Mouse (Mus musculus) macrophage (primary cell): ENCODE measurements at regions not wholly inside any gene's neighbourhood (a gene's known extent, or its start where the extent isn't known, plus 50 kb on each side); places are given as distances from the start of the nearest gene placed in this dataset.
"Not testable (repeated sequence)": the region's sequence is repeated elsewhere in the genome, so short reads cannot be mapped to it uniquely, and the experiment has no call there.

Experiments used
- H3K27ac ChIP-seq: fragments of 350-480 bp; formaldehyde crosslinking; 2 replicates; pipeline ENCODE4 v1.9.0; 2021
- H3K36me3 ChIP-seq: fragments of 350-480 bp; formaldehyde crosslinking; 2 replicates; pipeline ENCODE4 v1.9.0; 2021; ENCODE audit errors: inconsistent target
- H3K4me3 ChIP-seq: fragments of 350-480 bp; formaldehyde crosslinking; 2 replicates; pipeline ENCODE4 v1.9.0; 2021; ENCODE audit errors: inconsistent target
- H3K79me2 ChIP-seq: fragments of 350-480 bp; formaldehyde crosslinking; 2 replicates; pipeline ENCODE4 v1.9.0; 2021; ENCODE audit errors: inconsistent target
- WGBS: methylation state at CpG from one replicate; pipeline ENCODE4 v1.1.7; 2026; ENCODE audit warnings: inconsistent platforms; ENCODE audit not compliant: missing documents; 5-methylcytosine and 5-hydroxymethylcytosine counted together

DNA sequence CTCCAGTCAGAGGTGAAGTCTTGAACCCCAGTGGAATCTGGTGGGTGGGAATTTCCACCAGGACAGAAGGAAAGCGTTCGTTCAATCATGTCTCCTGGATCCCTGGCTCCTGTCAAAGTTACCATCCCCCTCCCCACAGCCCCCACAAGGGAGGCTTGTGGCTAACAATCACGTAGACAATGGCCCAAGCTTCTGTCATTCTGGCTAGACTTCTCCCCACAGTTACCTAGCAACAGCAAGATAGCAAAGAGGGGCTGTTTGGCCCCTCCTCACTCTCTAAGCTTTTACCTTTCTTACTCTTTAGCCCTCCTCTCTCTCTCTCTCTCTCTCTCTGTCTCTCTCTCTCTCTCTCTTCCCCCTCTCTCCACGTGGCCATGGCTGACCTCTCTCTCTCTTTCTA is 178.4 kb upstream of the Serp2 start:
- Histone ChIP-seq H3K4me3 (no peak overlapping the region), H3K79me2 (no peaks in the 10 kb centered on the region), H3K36me3 (no peaks in the 10 kb centered on the region), H3K27ac (no peak overlapping the region)
- 89% methylated on average over 3 of the region's 4 CpGs for WGBS

DNA sequence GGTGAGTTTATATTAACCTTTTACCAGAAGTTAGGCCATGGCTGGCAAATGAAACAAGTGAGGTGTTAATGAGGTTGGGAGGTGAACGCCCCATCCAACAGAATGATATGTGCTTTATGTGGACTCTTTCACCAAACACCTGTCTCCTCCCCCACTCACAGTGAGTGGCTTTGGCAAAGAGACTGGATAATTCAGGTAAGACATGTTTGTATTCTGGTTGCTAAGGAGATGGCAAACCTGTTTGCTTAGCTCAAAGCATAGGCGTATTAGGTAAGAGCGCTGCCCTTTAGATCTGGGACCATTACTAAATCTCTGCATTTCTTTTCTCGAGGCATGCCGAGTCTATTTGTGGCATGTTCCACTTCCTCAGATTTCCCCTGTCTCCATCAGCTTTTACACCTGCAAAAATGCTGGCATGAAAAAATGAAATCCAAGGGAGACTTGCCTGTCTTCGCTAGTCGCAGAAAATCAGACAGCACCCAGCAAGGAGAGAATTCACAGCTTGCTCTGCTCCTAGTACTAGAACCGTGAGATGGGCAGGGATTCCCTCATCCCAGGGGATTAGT is 176.7 kb upstream of the Serp2 start:
- Histone ChIP-seq H3K36me3 (no peaks in the 10 kb centered on the region), H3K27ac (no peak overlapping the region), H3K79me2 (no peaks in the 10 kb centered on the region), H3K4me3 (no peak overlapping the region)
- 85% methylated on average over 8 of the region's 8 CpGs for WGBS

DNA sequence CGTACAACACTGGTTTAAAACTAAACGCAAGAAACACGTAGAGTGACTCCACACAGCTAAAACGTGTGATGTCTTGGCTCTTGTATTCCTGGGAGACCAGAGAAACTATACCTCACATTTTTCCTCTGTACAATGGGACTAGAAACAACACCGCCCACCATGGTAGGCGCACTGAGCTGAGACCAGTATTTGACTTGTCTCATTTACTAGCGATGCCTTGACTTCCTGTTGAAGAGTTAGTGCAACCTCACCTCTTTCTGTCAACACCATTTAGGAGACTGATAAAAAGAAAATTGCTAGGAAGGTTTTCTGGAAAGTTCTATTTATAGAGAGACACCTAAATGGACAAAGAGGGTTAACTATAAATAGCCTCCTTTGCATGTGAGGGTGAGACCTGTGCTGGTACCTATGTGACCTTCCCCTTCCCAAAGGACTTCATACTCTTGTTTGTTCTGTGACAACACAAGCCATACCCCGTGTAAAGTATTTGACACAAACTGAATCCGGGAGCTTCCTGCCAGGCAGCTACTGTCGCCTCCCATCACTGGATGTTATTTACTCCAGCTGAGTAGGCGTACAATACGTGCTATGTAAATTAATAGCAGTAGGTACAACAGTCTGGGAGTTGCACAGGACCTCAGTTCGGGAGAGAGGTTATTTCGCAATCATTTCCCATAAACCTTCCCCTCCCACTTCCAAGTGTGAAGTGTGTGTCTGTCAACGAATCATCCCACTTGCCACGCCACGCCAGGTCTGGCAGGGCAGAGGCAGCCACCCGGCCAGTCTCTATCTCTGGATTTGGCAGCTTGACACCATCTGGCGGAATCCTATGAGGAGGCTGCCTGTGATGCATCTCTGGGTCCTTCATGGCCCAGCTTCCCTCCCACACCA is 174.7 kb upstream of the Serp2 start:
- H3K79me2 ChIP-seq = no peaks in the 10 kb centered on the region
- H3K4me3 ChIP-seq = no peak overlapping the region
- H3K36me3 ChIP-seq = no peaks in the 10 kb centered on the region
- 76% methylated on average over 19 of the region's 19 CpGs for WGBS
- no peak overlapping the region for H3K27ac ChIP-seq

DNA sequence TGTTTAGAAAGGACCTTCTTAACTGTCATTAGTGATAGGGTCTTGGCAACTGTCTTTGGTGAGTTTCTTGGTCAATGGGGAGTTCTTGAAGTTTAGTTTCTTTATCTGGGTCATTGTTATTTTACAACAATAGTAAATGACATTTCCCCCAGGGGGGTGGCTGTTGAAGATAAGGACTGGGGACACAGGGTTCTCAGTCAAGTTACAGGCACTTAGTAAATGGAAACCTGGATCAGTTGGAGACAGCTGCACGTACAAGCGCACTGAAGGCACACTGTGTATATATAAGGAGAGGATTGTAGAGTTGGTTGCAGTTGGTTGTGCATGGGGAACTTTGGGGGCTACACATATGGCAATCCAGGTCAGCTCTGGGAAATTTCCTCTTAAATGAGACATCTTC is 169.2 kb upstream of the Serp2 start:
- no peak overlapping the region for H3K4me3 ChIP-seq
- WGBS = 100% methylated on average over 2 of the region's 2 CpGs
- no peaks in the 10 kb centered on the region for H3K36me3 ChIP-seq
- H3K79me2 ChIP-seq = no peaks in the 10 kb centered on the region
- no peak overlapping the region for H3K27ac ChIP-seq

DNA sequence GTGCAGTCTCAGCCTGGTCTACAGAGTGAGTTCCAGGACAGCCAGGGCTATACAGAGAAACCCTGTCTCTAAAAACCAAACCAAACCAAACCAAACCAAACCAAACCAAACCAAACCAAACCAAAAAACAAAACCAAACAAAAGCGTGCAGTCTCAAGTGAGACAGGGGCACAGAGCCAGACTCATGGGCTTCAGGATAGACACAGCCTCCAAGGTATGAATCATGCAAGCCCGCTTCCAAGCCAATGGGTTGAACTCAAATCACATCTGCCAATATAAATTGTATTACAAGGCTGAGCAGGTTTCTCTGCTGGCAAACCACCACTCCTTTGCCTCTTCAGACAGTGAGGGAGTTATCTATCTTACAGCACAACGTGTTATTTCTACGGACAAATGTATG is 168.5 kb upstream of the Serp2 start:
- not testable (repeated sequence) for H3K27ac ChIP-seq, H3K36me3 ChIP-seq, H3K79me2 ChIP-seq, H3K4me3 ChIP-seq
- WGBS = 100% methylated on average over 4 of the region's 4 CpGs

DNA sequence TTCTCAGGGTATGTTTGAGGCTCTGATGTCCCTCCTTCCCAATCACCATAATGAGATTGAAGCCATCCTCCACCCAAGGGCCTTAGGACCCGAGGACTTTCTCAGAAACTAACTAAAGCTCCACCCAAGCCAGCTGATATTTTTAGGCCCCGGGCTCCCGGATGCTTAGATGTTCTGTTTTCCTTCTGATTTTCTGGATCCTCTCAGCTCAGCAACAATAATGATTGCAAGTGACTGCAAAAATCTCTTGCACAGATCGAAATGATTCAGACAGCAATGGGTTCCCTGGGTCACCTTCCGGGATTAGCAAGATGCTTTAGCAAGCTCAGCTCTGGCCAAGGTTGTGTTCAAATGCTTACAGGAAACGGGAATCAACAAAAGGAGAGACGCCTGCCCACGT is 168.1 kb upstream of the Serp2 start:
- no peak overlapping the region for H3K27ac ChIP-seq
- no peaks in the 10 kb centered on the region for H3K36me3 ChIP-seq
- H3K79me2 ChIP-seq = no peaks in the 10 kb centered on the region
- 90% methylated on average over 8 of the region's 8 CpGs for WGBS
- H3K4me3 ChIP-seq = no peak overlapping the region

DNA sequence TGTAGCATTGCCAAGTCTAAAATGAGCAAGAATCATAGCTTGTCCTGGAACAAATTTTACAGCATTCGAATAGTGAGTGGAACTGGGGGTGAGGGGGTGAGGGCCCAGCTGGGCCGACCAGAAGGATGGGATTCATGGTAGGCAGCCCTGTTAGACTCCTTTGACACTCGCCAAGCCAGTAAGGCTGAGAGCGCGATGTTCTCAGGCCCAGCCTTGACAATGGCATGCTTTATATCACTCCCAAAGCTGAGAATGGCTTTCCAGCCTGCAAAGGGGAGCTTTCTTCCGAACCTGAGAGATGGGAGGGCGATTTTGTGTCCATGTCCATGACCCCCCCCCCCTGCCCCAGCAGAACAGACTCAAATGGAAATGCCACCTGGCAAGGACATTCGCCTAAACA is 167.7 kb upstream of the Serp2 start:
- no peaks in the 10 kb centered on the region for H3K36me3 ChIP-seq
- H3K27ac ChIP-seq = no peak overlapping the region
- H3K79me2 ChIP-seq = no peaks in the 10 kb centered on the region
- H3K4me3 ChIP-seq = no peak overlapping the region
- 97% methylated on average over 8 of the region's 8 CpGs for WGBS

DNA sequence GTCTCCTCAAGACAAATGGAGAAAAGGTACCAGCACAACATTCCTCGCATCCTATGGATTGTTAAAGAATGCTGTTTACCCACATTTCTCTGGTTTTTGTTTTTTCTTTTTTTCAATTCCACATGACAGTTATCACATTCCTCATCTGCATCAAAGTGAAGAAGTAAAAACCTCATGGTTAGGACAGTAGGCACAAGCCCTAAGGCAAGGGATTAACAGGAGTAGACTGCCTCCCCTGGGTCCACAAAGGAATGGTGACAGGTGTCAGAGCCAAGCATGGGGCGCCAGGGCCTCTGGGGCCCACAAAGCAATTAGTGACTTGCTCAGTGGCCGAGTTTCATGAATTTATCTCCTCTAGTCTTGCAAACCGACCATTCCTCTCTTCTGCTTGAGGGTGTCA is 166.9 kb upstream of the Serp2 start:
- H3K27ac ChIP-seq = no peak overlapping the region
- 96% methylated on average over 4 of the region's 4 CpGs for WGBS

DNA sequence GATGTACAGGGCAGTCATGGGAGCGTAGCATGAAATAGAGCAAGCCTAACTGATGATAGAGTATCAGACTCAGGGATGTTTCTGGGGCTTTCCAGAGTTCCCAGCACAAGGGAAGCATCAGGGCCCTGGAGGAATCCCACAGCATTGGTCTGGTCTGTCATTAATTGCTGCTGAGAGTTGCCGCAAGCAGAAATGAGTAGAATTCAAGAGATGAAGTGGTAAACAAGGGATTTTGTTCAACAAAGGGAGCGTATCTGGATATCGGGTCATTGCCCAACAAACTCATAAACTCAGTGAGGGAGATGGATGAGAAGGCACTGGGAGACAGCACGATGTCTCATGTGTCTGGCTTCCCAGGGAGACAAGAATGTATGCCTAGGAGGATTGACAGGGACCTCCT is 165.6 kb upstream of the Serp2 start:
- Histone ChIP-seq H3K36me3 (no peaks in the 10 kb centered on the region), H3K4me3 (no peak overlapping the region), H3K79me2 (no peaks in the 10 kb centered on the region), H3K27ac (no peak overlapping the region)
- 96% methylated on average over 5 of the region's 5 CpGs for WGBS

More for the DNA sequence above, 166.9 kb upstream of the Serp2 start:
- Histone ChIP-seq H3K4me3 (no peak overlapping the region), H3K36me3 (no peaks in the 10 kb centered on the region), H3K79me2 (no peaks in the 10 kb centered on the region)

DNA sequence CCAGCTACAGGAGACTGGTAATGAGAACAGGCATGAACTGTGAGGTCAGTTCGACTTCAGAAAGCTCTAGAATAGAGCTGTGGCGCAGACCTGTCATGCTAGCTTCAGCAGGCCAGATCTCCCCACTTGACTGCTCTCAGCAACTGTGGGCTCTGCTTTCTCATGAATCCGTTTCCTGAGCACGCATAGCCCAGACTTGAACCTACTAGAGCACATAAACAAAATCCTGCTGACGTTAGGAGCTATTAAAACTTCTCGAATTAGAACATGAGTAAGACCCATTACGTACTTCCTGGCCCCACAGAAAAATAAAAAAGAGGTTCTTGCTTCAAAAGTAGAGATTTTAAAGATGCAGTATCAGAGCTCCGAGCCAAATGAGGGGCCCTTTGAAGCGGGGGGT is 165.1 kb upstream of the Serp2 start:
- Histone ChIP-seq H3K27ac (no peak overlapping the region), H3K79me2 (no peaks in the 10 kb centered on the region), H3K36me3 (no peaks in the 10 kb centered on the region), H3K4me3 (no peak overlapping the region)
- WGBS = 63% methylated on average over 9 of the region's 9 CpGs

DNA sequence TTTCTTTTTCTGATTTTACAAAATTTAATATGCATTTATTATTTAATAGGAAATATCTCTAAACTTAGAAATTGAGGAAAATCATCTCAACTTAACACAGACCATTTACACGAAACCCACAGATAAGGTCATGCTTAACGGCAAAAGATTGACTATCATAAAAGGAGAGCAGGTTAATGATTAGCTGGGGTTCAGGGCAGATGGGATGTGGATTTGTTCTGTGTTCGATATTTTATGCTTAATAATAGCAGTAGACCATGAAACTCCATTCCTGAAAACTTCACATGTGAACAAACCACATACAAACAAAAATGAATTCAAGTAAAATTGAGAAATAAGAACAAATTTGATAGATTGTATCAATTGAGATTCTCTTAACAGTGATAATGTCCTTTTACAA is 160.4 kb upstream of the Serp2 start:
- 89% methylated on average over 3 of the region's 3 CpGs for WGBS
- H3K4me3 ChIP-seq = no peak overlapping the region
- no peaks in the 10 kb centered on the region for H3K79me2 ChIP-seq

DNA sequence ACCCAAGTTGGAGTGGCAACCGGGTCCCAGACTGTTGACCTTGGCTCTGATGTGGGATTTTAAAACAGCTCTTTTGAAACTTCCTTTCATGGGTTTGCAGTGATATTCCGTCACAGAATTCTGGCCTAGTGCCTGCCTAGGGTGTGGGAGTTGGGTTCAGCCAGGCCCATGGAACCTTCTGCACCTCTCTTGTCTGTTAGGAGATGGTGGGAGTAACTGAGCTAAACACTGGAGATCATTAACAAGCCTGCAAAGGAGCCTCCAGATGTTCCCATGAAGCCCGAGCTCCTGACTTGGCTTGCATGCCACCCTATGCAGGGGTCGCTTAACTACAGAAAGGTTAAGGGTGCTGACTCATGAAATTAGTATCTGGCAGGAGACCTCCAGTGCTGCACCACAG is 158.0 kb upstream of the Serp2 start:
- Histone ChIP-seq H3K36me3 (no peaks in the 10 kb centered on the region), H3K27ac (no peak overlapping the region), H3K4me3 (no peak overlapping the region), H3K79me2 (no peaks in the 10 kb centered on the region)
- 64% methylated on average over 4 of the region's 4 CpGs for WGBS

More for the DNA sequence above, 160.4 kb upstream of the Serp2 start:
- H3K27ac ChIP-seq = no peak overlapping the region
- H3K36me3 ChIP-seq = no peaks in the 10 kb centered on the region

DNA sequence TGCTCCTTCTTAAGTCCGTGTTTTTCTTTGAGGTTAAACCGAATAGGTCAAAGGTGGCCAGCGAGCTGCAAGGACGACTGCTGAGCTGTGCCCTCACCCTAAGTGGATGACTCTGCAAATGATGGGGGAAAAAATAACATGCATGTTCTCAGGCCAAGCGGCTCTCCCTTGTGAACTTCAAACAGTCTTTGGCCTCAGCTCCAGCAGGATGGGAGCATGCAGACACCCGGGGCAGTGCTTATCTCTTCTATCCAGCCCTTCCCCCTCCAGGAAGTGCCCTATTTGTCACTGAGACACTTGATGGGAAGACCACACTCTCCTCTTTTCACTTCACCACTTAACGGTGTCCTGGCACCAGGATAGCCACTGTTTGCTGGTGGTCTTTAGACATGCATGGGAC is 157.3 kb upstream of the Serp2 start:
- no peaks in the 10 kb centered on the region for H3K79me2 ChIP-seq
- H3K27ac ChIP-seq = no peak overlapping the region
- 27% methylated on average over 7 of the region's 7 CpGs for WGBS
- no peak overlapping the region for H3K4me3 ChIP-seq
- no peaks in the 10 kb centered on the region for H3K36me3 ChIP-seq

DNA sequence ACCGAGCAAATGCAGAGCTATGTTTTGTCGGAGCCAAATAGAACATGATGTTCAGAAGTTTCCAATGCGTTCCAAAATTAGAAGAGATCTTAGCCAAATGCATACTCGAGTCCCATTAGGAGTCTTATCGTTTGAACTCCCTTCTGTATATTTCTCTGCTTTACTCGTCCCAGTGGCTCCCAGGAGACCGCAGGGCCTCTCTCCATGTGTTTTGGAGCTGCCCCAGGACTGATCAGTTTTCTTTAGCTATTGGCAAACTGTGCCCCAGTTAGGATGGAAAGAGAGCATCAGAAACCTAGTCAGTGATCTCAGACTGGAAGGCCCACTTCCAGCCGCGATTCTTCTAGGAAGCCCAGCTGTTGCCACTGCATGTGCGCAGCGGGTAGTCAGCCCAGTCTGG is 152.0 kb upstream of the Serp2 start:
- no peak overlapping the region for H3K27ac ChIP-seq
- no peak overlapping the region for H3K4me3 ChIP-seq
- WGBS = 97% methylated on average over 11 of the region's 11 CpGs

DNA sequence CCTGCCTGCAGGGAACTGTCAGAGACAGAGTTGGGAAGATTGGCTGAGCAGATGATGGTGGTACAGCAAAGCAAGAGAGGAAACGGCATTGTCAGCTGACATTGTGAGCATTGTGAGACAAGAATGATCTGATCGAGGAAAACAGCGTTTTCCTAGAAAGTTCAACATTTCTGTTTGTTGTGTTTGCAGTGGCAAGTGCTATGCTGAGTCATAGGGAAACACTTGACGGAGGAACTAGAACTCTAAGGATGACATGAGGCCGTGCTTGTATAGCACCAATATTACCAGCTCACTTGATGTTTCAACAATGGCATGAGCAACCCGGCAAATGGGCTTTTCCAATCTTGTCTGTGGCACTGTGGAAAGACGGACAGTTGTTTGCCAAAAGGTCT is 146.7 kb upstream of the Serp2 start:
- 29% methylated on average over 7 of the region's 7 CpGs for WGBS
- H3K27ac ChIP-seq = no peak overlapping the region
- H3K79me2 ChIP-seq = no peaks in the 10 kb centered on the region
- H3K4me3 ChIP-seq = no peak overlapping the region
- no peaks in the 10 kb centered on the region for H3K36me3 ChIP-seq

More for the DNA sequence above, 152.0 kb upstream of the Serp2 start:
- Histone ChIP-seq H3K79me2 (no peaks in the 10 kb centered on the region), H3K36me3 (no peaks in the 10 kb centered on the region)
